Comparison of ENCODE assay signal across 17 mouse cellular contexts in the genomic region with DNA sequence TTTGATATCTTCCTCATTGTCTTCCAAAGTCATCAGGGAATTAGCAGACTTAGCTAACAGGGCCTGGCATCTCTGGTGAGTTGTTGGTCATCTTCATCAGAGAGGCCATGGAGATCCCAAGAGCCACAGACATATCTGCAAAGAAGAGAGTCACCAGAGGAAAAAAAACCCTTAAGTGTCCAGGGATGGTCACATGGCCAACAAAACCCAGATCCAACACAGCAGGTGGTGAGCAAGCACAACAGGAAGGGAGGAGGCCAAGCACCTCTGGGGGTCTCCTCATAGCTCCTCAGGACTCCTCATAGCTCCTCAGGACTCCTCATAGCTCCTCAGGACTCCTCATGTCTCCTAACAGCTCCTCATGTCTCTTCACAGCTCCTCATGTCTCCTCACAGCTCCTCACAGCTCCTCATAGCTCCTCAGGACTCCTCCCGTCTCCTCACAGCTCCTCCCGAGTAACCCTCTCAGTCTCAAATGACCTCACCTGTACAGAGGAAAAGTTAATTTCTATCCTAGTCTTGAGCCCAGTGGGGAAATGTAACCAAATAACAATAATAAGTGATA. TPM values are rescaled to one million over a fixed set of nuclear protein-coding genes. Genes with fewer than 3 reads are reported as not detected.
"Had no signal": no experiment of that assay in that cellular context is flagged by ENCODE, and none has a peak within 500 bp of the region (broad histone marks: within the 10 kb centered on the region; RNA-seq: fewer than 3 reads in every experiment).

No protein-coding gene starts in this region.

- H3K36me3 ChIP-seq: intestine, embryonic 15.5 days; liver, embryonic 13.5 days; neural tube, embryonic 12.5 days; neural tube, embryonic 15.5 days had no signal

- H3K4me3 ChIP-seq: intestine, embryonic 15.5 days; layer of hippocampus, adult 2 months; left cerebral cortex, adult 2 months; liver, embryonic 13.5 days; neural tube, embryonic 12.5 days; neural tube, embryonic 15.5 days had no signal

- H3K4me1 ChIP-seq: intestine, embryonic 15.5 days; liver, embryonic 13.5 days; neural tube, embryonic 12.5 days; neural tube, embryonic 15.5 days had no signal

- H3K27me3 ChIP-seq: intestine, embryonic 15.5 days; liver, embryonic 13.5 days; neural tube, embryonic 12.5 days; neural tube, embryonic 15.5 days had no signal

- H3K27ac ChIP-seq: intestine, embryonic 15.5 days; kidney, postnatal 0 days; layer of hippocampus, adult 2 months; left cerebral cortex, adult 2 months; liver, embryonic 13.5 days; neural tube, embryonic 12.5 days; neural tube, embryonic 15.5 days; stomach, postnatal 0 days had no signal

- DNase-seq: kidney, postnatal 25 days; layer of hippocampus, postnatal 36 days; liver, embryonic 13.5 days; midbrain, embryonic 14.5 days; right cerebral cortex, adult 18-20 months; right cerebral cortex, postnatal 14 days; right cerebral cortex, postnatal 4 days; thymus, adult 2 months; thymus, postnatal 14 days had no signal

RNA-seq across cellular contexts. Expression of a gene that starts 35.2 kb away (rescaled TPM):
- total RNA-seq: layer of hippocampus, adult 2 months; layer of hippocampus, postnatal 36 days; left cerebral cortex, adult 2 months; left cerebral cortex, postnatal 36 days had no signal
